Mouse (Mus musculus) lung, postnatal 0 days (tissue): ENCODE results near the gene Ywhag. TPM values are rescaled to one million over a fixed set of nuclear protein-coding genes. Genes with fewer than 3 reads are reported as not detected.

Source experiments
- ATAC-seq: fragments of 200-750 bp; cut with Nextera tagmentation; 2 replicates; pipeline ENCODE4 v1.8.0; 2017; ENCODE audit warnings: moderate library complexity
- DNase-seq: peaks from one replicate; pipeline ENCODE4 v3.0.0-alpha.2; 2016; ENCODE audit warnings: low spot score
- H3K27ac ChIP-seq: fragments of 300-500 bp; sonication (generic); 2 replicates; pipeline ENCODE4 v1.5.1; 2014; ENCODE audit warnings: antibody characterized with exemption, mild to moderate bottlenecking, low read length, mixed read lengths
- H3K27me3 ChIP-seq: fragments of 300-500 bp; sonication (generic); replicated peaks from 2 replicates; pipeline ENCODE4 v1.6.1; 2014; ENCODE audit warnings: low read length, mixed read lengths; ENCODE audit not compliant: insufficient read depth
- H3K36me3 ChIP-seq: fragments of 300-500 bp; sonication (generic); 2 replicates; pipeline ENCODE4 v1.6.1; 2014; ENCODE audit warnings: low read length, mixed read lengths; ENCODE audit not compliant: insufficient read depth
- H3K4me1 ChIP-seq: fragments of 300-500 bp; sonication (generic); 2 replicates; pipeline ENCODE4 v1.6.1; 2014; ENCODE audit warnings: antibody characterized with exemption, low read depth, low read length, mixed read lengths; ENCODE audit not compliant: insufficient read depth
- H3K4me2 ChIP-seq: fragments of 300-500 bp; sonication (generic); replicated peaks from 2 replicates; pipeline ENCODE4 v1.6.1; 2014; ENCODE audit warnings: low read depth, mild to moderate bottlenecking, low read length, moderate library complexity, mixed read lengths
- H3K4me3 ChIP-seq: fragments of 300-500 bp; sonication (generic); 2 replicates; pipeline ENCODE4 v1.5.1; 2014; ENCODE audit warnings: low read depth, low read length
- H3K9ac ChIP-seq: fragments of 300-500 bp; sonication (generic); replicated peaks from 2 replicates; pipeline ENCODE4 v1.6.1; 2014; ENCODE audit warnings: low read depth, mild to moderate bottlenecking
- H3K9me3 ChIP-seq: fragments of 300-500 bp; sonication (generic); 2 replicates; pipeline ENCODE4 v1.6.1; 2016; ENCODE audit warnings: low read length, mixed read lengths
- CTCF ChIP-seq: IDR thresholded peaks from 2 replicates; pipeline ENCODE4 v1.5.1; 2016; ENCODE audit warnings: antibody characterized with exemption, mild to moderate bottlenecking
- EP300 ChIP-seq: IDR thresholded peaks from 2 replicates; pipeline ENCODE4 v1.6.1; 2016; ENCODE audit warnings: antibody characterized with exemption, mild to moderate bottlenecking, control low read depth
- WGBS: fragments of 180-500 bp; shearing (Covaris S2); extraction: QIAGEN DNeasy Blood & Tissue Kit; methylation state at CpG from one replicate; pipeline ENCODE4 v1.1.7; 2014; 5-methylcytosine and 5-hydroxymethylcytosine counted together
- polyA plus RNA-seq: library from polyadenylated mRNA; unstranded; fragments of >200 nt; fragmentation: Nextera tagmentation; extraction: Ambion mirVana; gene quantifications from 2 replicates; pipeline ENCODE4 v1.2.1, GENCODE M21; 2015

Gene Ywhag
- polyA plus RNA-seq, 1 experiment from 2014 or later, result 75.5 TPM

DNA sequence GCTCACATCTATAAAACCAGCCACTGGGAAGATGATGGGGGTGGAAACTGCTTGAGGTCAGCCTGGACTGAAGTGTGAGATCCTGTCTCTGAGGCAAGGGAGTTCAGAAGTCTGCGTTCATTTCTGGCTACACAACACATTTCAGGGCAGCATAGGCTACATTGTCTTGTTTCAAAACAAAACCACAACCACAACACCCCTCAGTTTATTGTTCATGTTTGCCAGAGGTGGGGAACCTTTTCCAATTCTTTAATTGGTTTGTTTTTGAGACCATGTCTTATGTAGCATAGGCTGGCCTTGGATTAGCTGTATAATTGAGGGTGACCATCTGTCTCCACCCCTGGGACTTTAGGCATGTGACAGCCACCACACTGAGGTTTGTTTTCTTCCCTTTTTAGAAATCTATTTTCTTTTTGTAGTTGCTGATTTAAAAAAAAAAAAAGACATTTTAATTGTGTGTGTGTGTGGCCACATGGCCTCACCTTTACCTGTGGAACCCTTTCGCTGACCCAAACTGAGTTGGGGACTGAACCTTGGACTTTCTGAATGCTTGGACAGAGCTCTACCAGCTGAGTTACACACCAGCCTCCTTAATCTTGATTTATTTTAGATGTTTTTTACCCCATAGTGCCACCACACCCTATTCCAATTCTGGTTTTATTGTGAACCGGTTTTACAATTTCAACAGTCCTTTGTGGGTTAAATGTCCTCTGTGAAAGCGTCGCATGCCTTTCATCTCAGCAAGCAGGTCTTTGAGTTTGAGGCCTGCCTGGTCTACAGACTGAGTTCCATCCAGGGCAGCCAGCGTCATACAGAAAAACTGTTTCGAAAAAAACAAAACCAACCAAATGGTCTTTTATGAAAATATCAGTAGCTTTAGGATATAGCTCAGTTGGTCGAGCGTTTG, 22.1 kb upstream of the Ywhag start:
- DNase-seq (no peak), ATAC-seq (no peak)
- no peaks in the 10 kb centered on the region for H3K36me3 ChIP-seq
- H3K4me3 ChIP-seq, result no peak overlapping the region
- peak overlapping the region; percentile 24; the same call in 1 of the 2 replicates for H3K9ac ChIP-seq
- TF ChIP-seq EP300 (no peak), CTCF (no peak)
- peak overlapping the region; percentile 46 for H3K4me2 ChIP-seq
- H3K4me1 ChIP-seq, result peaks cover 3% of the 10 kb centered on the region; the same call in 1 of the 2 replicates
- H3K9me3 ChIP-seq, result no peaks in the 10 kb centered on the region
- 84% methylated on average over 9 of the region's 9 CpGs for WGBS
- H3K27me3 ChIP-seq, result no peaks in the 10 kb centered on the region
- peak overlapping the region; percentile 80 for H3K27ac ChIP-seq

- Histone ChIP-seq H3K27ac (no peak overlapping the region), H3K4me3 (no peak overlapping the region), H3K36me3 (no peaks in the 10 kb centered on the region), H3K4me1 (no peaks in the 10 kb centered on the region), H3K4me2 (no peak overlapping the region), H3K9ac (no peak overlapping the region), H3K27me3 (no peaks in the 10 kb centered on the region), H3K9me3 (no peaks in the 10 kb centered on the region)
- no peak for ATAC-seq
- TF ChIP-seq CTCF (no peak), EP300 (no peak)
- no peak for DNase-seq
- WGBS, result 82% methylated on average over 2 of the region's 2 CpGs
These were observed 18.4 kb upstream of the Ywhag start for GRCm38 (mm10) chr5:135952830-135953229.

DNA sequence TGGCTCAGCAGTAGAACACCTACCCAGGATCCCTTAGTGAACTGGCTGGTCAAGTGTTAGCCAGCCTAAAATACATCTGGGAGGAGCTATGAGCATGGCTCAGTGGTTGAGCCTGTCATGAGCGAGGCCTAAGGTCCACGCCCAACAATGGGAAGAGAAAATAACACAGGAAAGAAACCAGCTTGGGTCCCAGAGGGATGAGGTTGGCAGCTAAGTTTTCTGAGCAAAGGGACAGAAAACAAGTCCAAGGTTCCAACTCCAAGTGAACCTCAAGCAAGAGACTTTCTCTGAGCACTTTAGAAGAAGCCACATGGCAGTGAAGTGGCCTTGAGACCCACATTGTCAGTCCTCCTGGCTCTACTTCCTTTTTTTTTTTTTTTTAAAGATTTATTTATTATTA, 17.2 kb upstream of the Ywhag start:
- Histone ChIP-seq H3K27ac (no peak overlapping the region), H3K27me3 (no peaks in the 10 kb centered on the region), H3K9ac (no peak overlapping the region), H3K36me3 (no peaks in the 10 kb centered on the region), H3K9me3 (no peaks in the 10 kb centered on the region), H3K4me2 (no peak overlapping the region), H3K4me1 (no peaks in the 10 kb centered on the region), H3K4me3 (no peak overlapping the region)
- 87% methylated on average over 2 of the region's 2 CpGs for WGBS
- DNase-seq, result no peak
- no peak for ATAC-seq
- no peak for TF ChIP-seq CTCF
- no peak for TF ChIP-seq EP300

DNA sequence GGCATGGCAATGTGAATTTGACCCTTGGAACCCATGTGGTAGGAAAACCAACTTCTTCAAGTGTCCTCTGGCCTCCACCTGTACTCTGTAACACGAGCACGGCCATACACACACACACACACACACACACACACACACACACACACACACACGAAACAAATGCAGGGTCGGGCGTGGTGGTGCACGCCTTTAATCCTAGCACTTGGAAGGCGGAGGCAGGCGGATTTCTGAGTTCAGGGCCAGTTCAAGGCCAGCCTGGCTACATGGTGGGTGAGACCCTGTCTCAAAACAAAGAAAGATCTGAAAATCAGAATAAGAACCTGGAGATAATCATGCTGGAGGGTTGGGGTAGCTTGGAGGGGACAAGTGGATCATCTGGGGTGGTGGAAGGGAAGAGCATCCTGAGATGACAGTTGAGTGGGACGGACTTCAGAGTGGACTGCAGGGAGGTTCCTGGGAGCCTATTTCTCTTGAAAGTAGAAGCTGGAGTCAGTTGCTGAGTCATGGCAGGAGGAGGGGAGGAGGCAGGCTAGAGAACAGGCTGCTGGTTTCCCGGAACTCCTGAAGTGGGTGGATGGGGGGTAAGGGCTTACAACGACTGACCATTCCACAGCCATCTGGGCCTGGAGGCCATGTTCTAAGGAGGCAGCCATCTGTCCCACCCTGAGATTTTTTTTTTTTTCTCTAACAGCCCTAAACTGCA, 16.4 kb upstream of the Ywhag start:
- Histone ChIP-seq H3K4me3 (no peak overlapping the region), H3K9me3 (no peaks in the 10 kb centered on the region), H3K27me3 (no peaks in the 10 kb centered on the region), H3K4me1 (no peaks in the 10 kb centered on the region; the same call in 1 of the 2 replicates), H3K27ac (no peak overlapping the region), H3K36me3 (no peaks in the 10 kb centered on the region), H3K9ac (no peak overlapping the region), H3K4me2 (no peak overlapping the region)
- ATAC-seq (peak; percentile 43), DNase-seq (peak; percentile 48)
- WGBS, result 76% methylated on average over 11 of the region's 11 CpGs
- TF ChIP-seq CTCF (no peak), EP300 (no peak)

DNA sequence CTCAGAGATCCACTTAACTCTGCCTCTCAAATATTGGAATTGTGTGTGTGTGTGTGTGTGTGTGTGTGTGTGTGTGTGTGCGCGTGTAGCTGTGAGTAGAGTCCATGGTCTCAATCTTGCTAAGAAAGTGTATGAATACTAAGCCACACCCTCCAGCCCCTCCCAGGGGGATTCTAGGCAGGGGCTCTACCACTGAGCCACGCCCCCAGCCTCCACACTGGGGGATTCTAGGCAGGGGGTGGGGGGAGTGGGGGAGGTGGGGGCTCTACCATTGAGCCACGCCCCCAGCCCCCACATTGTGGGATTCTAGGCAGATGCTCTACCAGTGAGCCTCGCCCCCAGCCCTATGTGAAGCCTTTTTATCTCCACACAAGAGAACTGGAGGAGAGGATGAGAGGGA, 12.2 kb upstream of the Ywhag start:
- Histone ChIP-seq H3K9ac (no peak overlapping the region), H3K36me3 (no peaks in the 10 kb centered on the region), H3K4me1 (no peaks in the 10 kb centered on the region; the same call in 1 of the 2 replicates), H3K27ac (no peak overlapping the region), H3K9me3 (no peaks in the 10 kb centered on the region), H3K4me3 (no peak overlapping the region), H3K27me3 (no peaks in the 10 kb centered on the region), H3K4me2 (no peak overlapping the region)
- WGBS, result 66% methylated on average over 4 of the region's 5 CpGs
- ATAC-seq, result 0 out of 2 replicates have a peak, but pooled peaks have one; percentile 4
- TF ChIP-seq CTCF, result no peak
- DNase-seq, result no peak

- Histone ChIP-seq H3K36me3 (no peaks in the 10 kb centered on the region), H3K4me1 (no peaks in the 10 kb centered on the region; the same call in 1 of the 2 replicates), H3K9me3 (no peaks in the 10 kb centered on the region), H3K27me3 (no peaks in the 10 kb centered on the region), H3K9ac (no peak overlapping the region), H3K4me3 (no peak overlapping the region), H3K27ac (no peak overlapping the region), H3K4me2 (no peak overlapping the region)
- TF ChIP-seq EP300 (no peak), CTCF (no peak)
- 38% methylated on average over 10 of the region's 10 CpGs for WGBS
- peak; percentile 38 for ATAC-seq
- DNase-seq, result no peak
These were observed 11.5 kb upstream of the Ywhag start for GRCm38 (mm10) chr5:135945916-135946408.
